Mouse (Mus musculus) adipose tissue, adult 10 weeks (tissue): ENCODE results near the gene Znhit1. TPM values are rescaled to one million over a fixed set of nuclear protein-coding genes. Genes with fewer than 3 reads are reported as not detected.

Source experiments
- polyA plus RNA-seq: library from polyadenylated mRNA; stranded (reverse); fragments of 350-450 nt; fragmentation: Illumina TruSeq; extraction: RNeasy Lipid Tissue Mini Kit (QIAGEN cat#74804); gene quantifications from one replicate; pipeline ENCODE4 v1.2.3, GENCODE M21; 2014; ENCODE audit warnings: low read depth, low replicate concordance

Znhit1 gene
- 55.9 TPM for polyA plus RNA-seq

DNA sequence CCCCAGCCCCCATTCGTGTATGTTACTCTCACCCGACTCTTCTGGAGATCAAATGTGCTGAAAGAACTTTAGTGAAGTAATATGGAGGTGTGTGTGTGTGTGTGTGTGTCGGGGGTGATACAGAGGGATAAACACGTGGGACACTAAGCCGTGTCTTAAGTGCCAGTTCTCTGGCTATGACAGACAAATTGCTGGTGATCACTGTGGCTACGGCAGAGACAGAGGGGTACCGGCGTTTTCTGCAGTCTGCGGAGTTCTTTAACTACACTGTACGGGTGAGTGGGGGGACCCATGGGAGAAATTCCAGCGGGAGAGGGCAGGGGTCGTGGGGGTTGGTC, at the start of gene Znhit1:
TSS of gene Znhit1 (minus strand) at position 88 of the 338 bp plus-strand sequence.

DNA sequence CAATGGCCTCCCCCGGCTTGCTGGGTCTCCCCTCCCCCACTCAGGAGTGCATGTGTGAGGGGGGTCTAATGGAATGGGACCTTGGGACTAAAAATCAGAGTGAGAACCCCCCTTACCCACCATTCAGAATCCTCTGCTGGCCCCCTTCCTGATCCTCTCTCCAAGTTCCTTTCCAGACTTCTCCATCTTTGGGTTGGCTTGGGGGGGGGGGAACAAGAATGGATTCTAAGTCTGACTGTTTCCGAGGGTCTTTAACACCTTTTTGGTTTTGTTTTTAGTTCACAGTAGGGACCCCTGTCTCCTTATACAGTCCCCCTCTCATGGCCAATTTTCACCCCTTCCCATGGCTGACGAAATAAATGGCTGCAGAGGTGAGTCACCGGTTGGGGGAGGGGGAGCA, 38.3 kb upstream of the Znhit1 start, which contains the start of gene Vgf:
TSS of gene Vgf (plus strand) at position 301 of the 400 bp plus-strand sequence.

DNA sequence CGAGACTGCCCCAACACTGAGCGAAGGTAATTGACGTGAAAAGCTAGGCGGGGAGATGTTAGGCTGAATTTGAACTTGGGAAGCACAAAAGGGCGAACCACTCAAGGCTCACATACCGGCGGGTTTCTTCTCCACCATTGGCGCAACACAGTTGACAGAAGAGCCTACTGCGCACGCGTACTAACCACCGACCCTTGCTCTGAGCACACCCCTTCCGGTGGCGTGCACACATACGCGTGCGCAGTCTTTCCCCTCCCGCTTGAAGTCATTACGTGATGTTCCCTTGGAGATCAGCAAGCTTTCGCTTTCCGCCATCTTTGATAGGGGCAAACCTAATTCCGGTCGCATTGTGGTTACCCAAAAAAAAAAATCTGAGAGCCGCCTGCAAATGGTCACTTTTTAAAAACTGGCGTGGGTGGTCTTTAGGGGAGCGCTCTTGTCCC, 1.1 kb downstream of the Znhit1 start, which contains the start of gene Plod3:
TSS of gene Plod3 (plus strand) at position 325 of the 443 bp plus-strand sequence.

DNA sequence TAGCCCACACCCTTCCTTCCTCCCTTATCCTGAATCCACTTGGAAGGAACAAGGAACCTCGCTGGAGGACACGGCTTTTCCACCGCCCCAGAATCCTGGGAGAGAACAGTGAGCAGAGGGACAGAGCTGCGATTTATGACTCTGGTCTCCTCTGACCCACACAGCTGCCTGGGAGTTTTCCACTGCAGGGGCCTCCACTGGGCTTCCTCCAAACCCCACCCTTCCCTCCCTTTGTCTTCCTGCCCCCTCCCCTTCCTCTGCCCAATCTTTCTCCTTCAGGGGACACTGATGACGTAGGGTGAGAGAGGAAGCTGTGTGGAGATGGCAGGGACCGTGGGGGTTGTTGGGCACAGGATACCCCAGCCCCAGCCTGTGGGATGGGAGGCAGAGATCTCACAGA, 21.5 kb downstream of the Znhit1 start, which contains the start of gene Cldn15:
TSS of gene Cldn15 (plus strand) at position 286 of the 400 bp plus-strand sequence.

DNA sequence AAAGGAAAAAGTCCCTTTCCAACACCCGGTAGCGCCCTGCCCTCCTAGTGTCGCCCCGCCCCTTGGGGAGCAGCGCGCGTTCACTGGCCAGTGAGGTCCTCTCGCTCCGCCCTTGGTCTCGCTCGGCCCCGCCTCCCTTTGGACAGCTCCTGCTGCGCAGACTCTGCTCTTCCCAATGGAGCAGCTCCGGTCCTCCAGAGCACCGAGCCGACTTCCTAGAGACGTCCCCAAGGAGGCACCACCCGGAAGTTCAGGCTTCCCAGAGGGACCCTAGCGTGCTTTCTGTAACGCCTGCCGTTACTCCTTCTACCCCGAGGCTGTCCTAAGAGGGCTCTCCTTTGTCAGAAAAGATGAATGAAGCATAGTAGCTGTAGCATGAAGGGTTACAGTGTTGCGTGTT, 34.8 kb downstream of the Znhit1 start, which contains the start of gene Fis1:
TSS of gene Fis1 (plus strand) at position 261 of the 400 bp plus-strand sequence.

Other genes with a start within 250 kb of the Znhit1 start
- not detected for gene Col26a1, start 104.8 kb downstream of the Znhit1 start, polyA plus RNA-seq
- gene Ift22, start 79.9 kb downstream of the Znhit1 start, polyA plus RNA-seq: 34.6 TPM
- gene Fis1, start 34.7 kb downstream of the Znhit1 start, polyA plus RNA-seq: 163 TPM
- gene Cldn15, start 21.4 kb downstream of the Znhit1 start, polyA plus RNA-seq: 27.0 TPM
- 48.1 TPM for gene Plod3, start 1.0 kb downstream of the Znhit1 start, polyA plus RNA-seq
- not detected for gene Vgf, start 38.4 kb upstream of the Znhit1 start, polyA plus RNA-seq
- 63.5 TPM for gene Ap1s1, start 58.1 kb upstream of the Znhit1 start, polyA plus RNA-seq
- 7.4 TPM for gene Serpine1, start 84.2 kb upstream of the Znhit1 start, polyA plus RNA-seq
- 12.5 TPM for gene Trim56, start 128.2 kb upstream of the Znhit1 start, polyA plus RNA-seq
- gene Muc3, start 161.3 kb upstream of the Znhit1 start, polyA plus RNA-seq: 0.58 TPM
- gene Muc3a, start 224.4 kb upstream of the Znhit1 start, polyA plus RNA-seq: 0.52 TPM